ENCODE assay signal across 20 mouse cellular contexts in the genomic region with DNA sequence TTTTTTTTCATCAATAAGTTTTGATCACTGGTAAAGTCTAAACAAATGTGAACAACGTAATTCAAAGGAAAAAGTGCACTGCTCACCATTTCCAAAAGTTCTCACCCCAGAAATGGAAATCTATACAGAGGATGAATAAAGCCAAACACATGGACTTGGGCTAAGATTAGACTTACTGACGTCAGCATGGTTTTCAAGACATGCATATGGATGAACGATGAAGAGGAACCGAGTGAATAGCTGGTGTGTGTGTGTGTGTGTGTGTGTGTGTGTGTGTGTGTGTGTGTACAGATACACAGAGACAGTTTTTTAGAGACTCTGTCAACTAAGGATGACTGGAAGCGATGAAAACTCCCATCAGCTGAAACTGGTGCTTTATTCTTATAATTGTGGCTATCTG. TPM values are rescaled to one million over a fixed set of nuclear protein-coding genes. Genes with fewer than 3 reads are reported as not detected.
"Had no signal": no experiment of that assay in that cellular context is flagged by ENCODE, and none has a peak within 500 bp of the region (broad histone marks: within the 10 kb centered on the region; RNA-seq: fewer than 3 reads in every experiment).

No protein-coding gene starts in this region.

- H3K9me3 ChIP-seq: liver, embryonic 13.5 days; midbrain, embryonic 15.5 days; neural tube, embryonic 13.5 days had no signal

- DNase-seq: kidney, adult 18-20 months; kidney, adult 9 months; kidney, postnatal 14 days; kidney, postnatal 4 days; liver, embryonic 13.5 days; lung, adult 2 months; lung, postnatal 14 days; lung, postnatal 4 days; retina, postnatal 1 day; right cerebral cortex, postnatal 14 days; right cerebral cortex, postnatal 4 days; thymus, postnatal 36 days had no signal

- H3K4me2 ChIP-seq: liver, embryonic 13.5 days; midbrain, embryonic 11.5 days; midbrain, embryonic 15.5 days; neural tube, embryonic 13.5 days had no signal

- H3K27ac ChIP-seq: liver, embryonic 13.5 days; midbrain, embryonic 15.5 days; neural tube, embryonic 13.5 days; stomach, postnatal 0 days had no signal

- H3K4me1 ChIP-seq: liver, embryonic 13.5 days had no signal

- ATAC-seq: midbrain, embryonic 15.5 days had no signal

- H3K36me3 ChIP-seq: liver, embryonic 13.5 days; midbrain, embryonic 15.5 days; neural tube, embryonic 13.5 days had no signal

- H3K27me3 ChIP-seq: liver, embryonic 13.5 days; midbrain, embryonic 15.5 days; neural tube, embryonic 13.5 days had no signal

- H3K4me3 ChIP-seq: liver, embryonic 13.5 days; midbrain, embryonic 15.5 days; myocyte; neural tube, embryonic 13.5 days had no signal

- H3K9ac ChIP-seq: liver, embryonic 13.5 days; midbrain, embryonic 15.5 days; neural tube, embryonic 13.5 days had no signal

RNA-seq across cellular contexts. Expression of a gene that starts 29.2 kb away (rescaled TPM):
- total RNA-seq: megakaryocyte-erythroid progenitor cell, adult 5-6 weeks; monocyte, adult 5-6 weeks; neutrophil, adult 5-6 weeks had no signal
